Mouse (Mus musculus) kidney, postnatal 10 days (tissue): ENCODE data around the gene Gm5771.
"Not testable (repeated sequence)": the region's sequence is repeated elsewhere in the genome, so short reads cannot be mapped to it uniquely, and the experiment has no call there.

ENCODE experiments used
- DNase-seq: peaks from one replicate; pipeline ENCODE4 v3.0.0; 2021; ENCODE audit warnings: mixed read lengths

Gm5771 gene

GRCm38 (mm10) chr6:41392056-41392455, at the start of gene Gm5771:
Gene Gm5771 (plus strand): TSS chr6:41392356.
- DNase-seq = not testable (repeated sequence)

- no peak for DNase-seq
Observed at GRCm38 (mm10) chr6:41353932-41354331, 38.2 kb upstream of the Gm5771 start, which contains the start of gene Try10. Gene Try10 (plus strand): TSS chr6:41354105.

- DNase-seq = not testable (repeated sequence)
Observed at GRCm38 (mm10) chr6:41373772-41374171, 18.4 kb upstream of the Gm5771 start.

GRCm38 (mm10) chr6:41377578-41377977, 14.6 kb upstream of the Gm5771 start, which contains the start of gene Prss3:
Gene Prss3 (minus strand): TSS chr6:41377678.
- not testable (repeated sequence) for DNase-seq

- DNase-seq = no peak
Observed at GRCm38 (mm10) chr6:41386781-41387180, 5.4 kb upstream of the Gm5771 start.

GRCm38 (mm10) chr6:41391640-41392039, 516 bp upstream of the Gm5771 start:
- DNase-seq = not testable (repeated sequence)

GRCm38 (mm10) chr6:41442261-41442660, 50.1 kb downstream of the Gm5771 start:
- not testable (repeated sequence) for DNase-seq

GRCm38 (mm10) chr6:41446045-41446444, 53.9 kb downstream of the Gm5771 start, which contains the start of gene Gm10334:
Gene Gm10334 (minus strand): TSS chr6:41446145.
- not testable (repeated sequence) for DNase-seq
